9 mouse cellular contexts compared by ENCODE assay signal in the genomic region with DNA sequence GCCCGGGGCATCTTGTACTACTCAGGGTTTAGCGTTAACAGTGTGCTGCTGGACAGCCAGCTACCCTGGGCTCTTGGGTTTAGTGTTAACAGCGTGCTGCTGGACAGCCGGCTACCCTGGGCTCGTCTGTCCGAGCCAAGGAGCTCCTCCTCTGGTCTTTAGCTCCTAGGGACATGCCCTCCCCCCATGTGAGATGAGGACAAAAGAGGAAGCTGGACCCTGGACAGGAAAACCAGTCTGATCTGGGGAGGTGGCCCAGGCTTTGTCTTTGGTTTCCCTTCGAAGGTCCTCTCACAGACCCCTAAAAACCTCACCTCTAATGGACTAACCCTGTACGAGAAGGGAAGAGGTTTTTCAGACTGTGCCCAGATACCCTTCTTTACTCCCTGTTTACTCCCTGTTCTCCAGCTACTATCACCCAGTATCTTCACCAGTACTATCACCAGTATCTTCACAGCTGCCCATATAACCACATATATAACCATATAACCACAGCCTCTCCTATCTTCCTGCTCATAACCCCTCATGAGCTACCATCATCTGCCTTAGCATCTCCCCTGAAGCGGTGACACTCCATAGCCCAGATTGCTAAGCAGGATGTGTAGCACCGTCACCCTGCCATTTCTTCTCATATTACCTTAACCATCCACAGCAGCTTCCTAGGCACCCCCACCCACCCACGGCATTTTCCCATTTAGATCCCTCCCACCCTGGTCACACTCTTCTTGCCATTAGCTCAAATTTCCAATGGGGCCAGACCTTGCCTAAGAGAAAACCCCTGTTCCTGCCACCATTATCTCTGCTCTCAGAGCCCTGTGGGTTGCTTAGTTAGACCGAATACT. TPM values are rescaled to one million over a fixed set of nuclear protein-coding genes. Genes with fewer than 3 reads are reported as not detected.
DNase-seq lines count a peak whose midpoint lies in the region; ATAC-seq and TF ChIP-seq lines count a peak whose summit lies in the region.
"Had no signal": no experiment of that assay in that cellular context is flagged by ENCODE, and none has a peak within 500 bp of the region (broad histone marks: within the 10 kb centered on the region; RNA-seq: fewer than 3 reads in every experiment).

No protein-coding gene starts in this region.

- peaks cover 9% of the 10 kb centered on the region for H3K36me3 ChIP-seq in heart, adult 2 months (ENCODE audit: control insufficient read depth, insufficient read depth, low read length)
- no peaks in the 10 kb centered on the region for H3K36me3 ChIP-seq in hindbrain, embryonic 16.5 days (ENCODE audit: control insufficient read depth, insufficient read depth, low read length)
- no peaks in the 10 kb centered on the region for H3K36me3 ChIP-seq in forebrain, embryonic 15.5 days

- no peak for TF ChIP-seq CTCF in heart, adult 2 months (IDR thresholded peaks at IDR 0.05)
- no peak for TF ChIP-seq CTCF in lung, adult 2 months (IDR thresholded peaks at IDR 0.05; ENCODE audit: insufficient read depth, low read length)

- 38% methylated on average over 12 of the region's 12 CpGs for WGBS in heart, adult 2 months
- 68% methylated on average over 12 of the region's 12 CpGs for WGBS in hindbrain, embryonic 16.5 days
- WGBS in lung, adult 2 months, result 21% methylated on average over 12 of the region's 12 CpGs
- WGBS in forebrain, embryonic 15.5 days, result 58% methylated on average over 12 of the region's 12 CpGs

- peaks cover 36% of the 10 kb centered on the region for H3K4me1 ChIP-seq in heart, adult 2 months (ENCODE audit: control insufficient read depth, insufficient read depth, low read length)
- peaks cover 14% of the 10 kb centered on the region for H3K4me1 ChIP-seq in hindbrain, embryonic 16.5 days (ENCODE audit: control insufficient read depth, insufficient read depth, low read depth, low read length)
- H3K4me1 ChIP-seq in lung, adult 2 months (ENCODE audit: control insufficient read depth, insufficient read depth, low read length), result peaks cover 60% of the 10 kb centered on the region
- peaks cover 22% of the 10 kb centered on the region for H3K4me1 ChIP-seq in forebrain, embryonic 15.5 days

- peak overlapping the region; percentile 52 for H3K9ac ChIP-seq in heart, adult 2 months (ENCODE audit: low read depth, low read length)
- H3K9ac ChIP-seq in hindbrain, embryonic 16.5 days (ENCODE audit: low read depth, low read length), result no peak overlapping the region
- H3K9ac ChIP-seq in forebrain, embryonic 15.5 days (replicated peaks), result no peak overlapping the region

- H3K4me2 ChIP-seq in hindbrain, embryonic 16.5 days (ENCODE audit: low read length), result peak overlapping the region; percentile 16; the same call in 1 of the 2 replicates
- no peak overlapping the region for H3K4me2 ChIP-seq in forebrain, embryonic 15.5 days (replicated peaks)

- H3K4me3 ChIP-seq in heart, adult 2 months, result peak overlapping the region; percentile 78
- no peak overlapping the region for H3K4me3 ChIP-seq in hindbrain, embryonic 16.5 days (ENCODE audit: low read length)
- peak overlapping the region; percentile 20 for H3K4me3 ChIP-seq in lung, adult 2 months (replicated peaks; ENCODE audit: extremely low read depth, low read depth, low read length)
- no peak overlapping the region for H3K4me3 ChIP-seq in forebrain, embryonic 15.5 days
- H3K4me3 ChIP-seq: forebrain, embryonic 13.5 days had no signal

- peak in 1 of 2 experiments; percentile 57 for DNase-seq in heart, adult 2 months
- no peak for DNase-seq in heart, postnatal 25 days (ENCODE audit: low spot score)
- peak; percentile 22 for DNase-seq in T-cell, adult 2 months (ENCODE audit: low spot score)
- DNase-seq in lung, adult 2 months, result no peak
- DNase-seq in ovary, adult 18-20 months (ENCODE audit: low spot score), result no peak
- DNase-seq in frontal cortex, postnatal 10 days (ENCODE audit: low spot score in 2 of 2), result no peak

- no peak for TF ChIP-seq EP300 in heart, adult 2 months (IDR thresholded peaks at IDR 0.05; ENCODE audit: insufficient read depth, low read depth, low read length)

- no peaks in the 10 kb centered on the region for H3K27me3 ChIP-seq in heart, adult 2 months (ENCODE audit: control insufficient read depth, insufficient read depth, low read length)
- H3K27me3 ChIP-seq in hindbrain, embryonic 16.5 days (replicated peaks; ENCODE audit: control insufficient read depth, insufficient read depth, low read length), result no peaks in the 10 kb centered on the region
- no peaks in the 10 kb centered on the region for H3K27me3 ChIP-seq in forebrain, embryonic 15.5 days
- H3K27me3 ChIP-seq: forebrain, embryonic 13.5 days had no signal

- ATAC-seq in hindbrain, embryonic 16.5 days, result no peak
- no peak for ATAC-seq in forebrain, embryonic 15.5 days (replicated peaks)
- ATAC-seq: forebrain, embryonic 13.5 days had no signal

- H3K79me2 ChIP-seq in heart, adult 2 months (replicated peaks; ENCODE audit: control insufficient read depth, insufficient read depth, low read length), result peaks cover 2% of the 10 kb centered on the region

- H3K9me3 ChIP-seq in hindbrain, embryonic 16.5 days (ENCODE audit: control insufficient read depth, low read length), result no peaks in the 10 kb centered on the region
- H3K9me3 ChIP-seq in forebrain, embryonic 15.5 days, result no peaks in the 10 kb centered on the region
- H3K9me3 ChIP-seq: forebrain, embryonic 13.5 days had no signal

- peak overlapping the region; percentile 77 for H3K27ac ChIP-seq in heart, adult 2 months
- H3K27ac ChIP-seq in hindbrain, embryonic 16.5 days (ENCODE audit: low read depth, low read length), result no peak overlapping the region
- H3K27ac ChIP-seq in forebrain, embryonic 15.5 days (replicated peaks), result no peak overlapping the region
- H3K27ac ChIP-seq: forebrain, embryonic 13.5 days had no signal

- TF ChIP-seq POLR2A in heart, adult 2 months (IDR thresholded peaks at IDR 0.05; ENCODE audit: insufficient read depth, low read depth, low read length), result no peak
- no peak for TF ChIP-seq POLR2A in lung, adult 2 months (IDR thresholded peaks at IDR 0.05; ENCODE audit: borderline replicate concordance, extremely low read depth, low read depth, low read length)

- intact Hi-C loops in heart, adult 2 months (cut with DNase I), result no loop called here
- intact Hi-C loops in heart, postnatal 25 days (cut with DNase I), result loop anchor here (5.0 kb wide), 1 partner anchor 35 kb away; a partner anchor contains a TSS

RNA-seq across cellular contexts. Expression of a gene that starts 8.7 kb away (rescaled TPM):
- 10 to 100 TPM; 22.4 to 26.3 TPM for total RNA-seq in heart, adult 2 months (2021)
- polyA plus RNA-seq in heart, adult 2 months (2012; rRNA removed), result 22.5 and 34.2 TPM in 2 replicates
- total RNA-seq in heart, postnatal 25 days (2021), result 10 to 100 TPM; 24.8 to 30.5 TPM
- polyA plus RNA-seq in hindbrain, embryonic 16.5 days (2015; fragmentation: Nextera tagmentation; extraction: Ambion mirVana), result 19.5 and 20.9 TPM in 2 replicates
- 101 and 113 TPM in 2 replicates for polyA plus RNA-seq in lung, adult 2 months (2012; rRNA removed)
- 16.7 and 19.6 TPM in 2 replicates for polyA plus RNA-seq in forebrain, embryonic 15.5 days (2015; fragmentation: Nextera tagmentation; extraction: Ambion mirVana)

RNA-seq across cellular contexts. Expression of a gene that starts 20.4 kb away (rescaled TPM):
- total RNA-seq in heart, adult 2 months (2021), result 10 to 100 TPM; 23.9 to 24.1 TPM
- polyA plus RNA-seq in heart, adult 2 months (2012; rRNA removed), result 22.8 and 26.8 TPM in 2 replicates
- 10 to 100 TPM; 21.6 to 21.8 TPM for total RNA-seq in heart, postnatal 25 days (2021)
- 15.1 and 17.4 TPM in 2 replicates for polyA plus RNA-seq in hindbrain, embryonic 16.5 days (2015; fragmentation: Nextera tagmentation; extraction: Ambion mirVana)
- 74.0 and 78.7 TPM in 2 replicates for polyA plus RNA-seq in lung, adult 2 months (2012; rRNA removed)
- polyA plus RNA-seq in forebrain, embryonic 15.5 days (2015; fragmentation: Nextera tagmentation; extraction: Ambion mirVana), result 9.6 and 11.1 TPM in 2 replicates

RNA-seq across cellular contexts. Expression of a gene that starts 37.2 kb away (rescaled TPM):
- total RNA-seq in heart, adult 2 months (2021), result 10 to 100 TPM; 59.7 to 65.4 TPM
- polyA plus RNA-seq in heart, adult 2 months (2012; rRNA removed), result 111 and 124 TPM in 2 replicates
- 10 to 100 TPM; 58.8 to 68.0 TPM for total RNA-seq in heart, postnatal 25 days (2021)
- 63.5 and 67.0 TPM in 2 replicates for polyA plus RNA-seq in hindbrain, embryonic 16.5 days (2015; fragmentation: Nextera tagmentation; extraction: Ambion mirVana)
- 147 and 180 TPM in 2 replicates for polyA plus RNA-seq in lung, adult 2 months (2012; rRNA removed)
- 52.9 and 54.1 TPM in 2 replicates for polyA plus RNA-seq in forebrain, embryonic 15.5 days (2015; fragmentation: Nextera tagmentation; extraction: Ambion mirVana)

RNA-seq across cellular contexts. Expression of a gene that starts 37.2 kb away (rescaled TPM):
- total RNA-seq in heart, adult 2 months (2021), result 10 to 100 TPM; 31.9 to 32.9 TPM
- polyA plus RNA-seq in heart, adult 2 months (2012; rRNA removed), result 9.9 and 15.6 TPM in 2 replicates
- 10 to 100 TPM; 29.0 to 32.5 TPM for total RNA-seq in heart, postnatal 25 days (2021)
- 15.1 and 19.4 TPM in 2 replicates for polyA plus RNA-seq in hindbrain, embryonic 16.5 days (2015; fragmentation: Nextera tagmentation; extraction: Ambion mirVana)
- polyA plus RNA-seq in lung, adult 2 months (2012; rRNA removed), result 14.2 and 17.8 TPM in 2 replicates
- polyA plus RNA-seq in forebrain, embryonic 15.5 days (2015; fragmentation: Nextera tagmentation; extraction: Ambion mirVana), result 24.2 and 24.7 TPM in 2 replicates

Comparison
In these comparisons a context has a peak if more than half of its experiments do, and no peak if none do; other contexts are left out.
1. H3K4me3 ChIP-seq: peak in heart, adult 2 months (single experiment) and lung, adult 2 months (single experiment); none in hindbrain, embryonic 16.5 days (single experiment) and forebrain, embryonic 15.5 days (single experiment).